Mouse (Mus musculus) right cerebral cortex, postnatal 10 days (tissue): ENCODE results near the gene Vmn1r137.
"Not testable (repeated sequence)": the region's sequence is repeated elsewhere in the genome, so short reads cannot be mapped to it uniquely, and the experiment has no call there.

Experiments
- DNase-seq, 2 experiments: peaks; one replicate each; pipeline ENCODE4 v3.0.0; 2021; ENCODE audit warnings: low spot score in 2 of 2

Vmn1r137 gene

GRCm38 (mm10) chr7:21994287-21994686 is at the start of gene Vmn1r137:
Gene Vmn1r137 (plus strand): TSS chr7:21994587.
- not testable (repeated sequence) for DNase-seq

- not testable (repeated sequence) for DNase-seq
Observed at GRCm38 (mm10) chr7:22028797-22029196, 34.4 kb downstream of the Vmn1r137 start, which contains the start of gene Vmn1r138. Gene Vmn1r138 (minus strand): TSS chr7:22028897.
